Mouse (Mus musculus) neural tube, embryonic 14.5 days (tissue): ENCODE measurements around the gene Olfr1395. TPM values are rescaled to one million over a fixed set of nuclear protein-coding genes. Genes with fewer than 3 reads are reported as not detected.

ENCODE experiments used
- ATAC-seq: fragments of 200-750 bp; cut with Nextera tagmentation; 2 replicates; pipeline ENCODE4 v1.8.0; 2017; ENCODE audit warnings: low read depth, mild to moderate bottlenecking, moderate TSS enrichment, moderate library complexity
- H3K27ac ChIP-seq: fragments of 300-500 bp; sonication (generic); 2 replicates; pipeline ENCODE4 v1.5.1; 2014; ENCODE audit warnings: low read depth, mild to moderate bottlenecking, control low read depth, low read length, moderate library complexity, mixed read lengths
- H3K27me3 ChIP-seq: fragments of 300-500 bp; sonication (generic); 2 replicates; pipeline ENCODE4 v1.6.1; 2014; ENCODE audit warnings: low read length; ENCODE audit not compliant: control insufficient read depth, insufficient read depth
- H3K36me3 ChIP-seq: fragments of 300-500 bp; sonication (generic); 2 replicates; pipeline ENCODE4 v1.6.1; 2014; ENCODE audit warnings: low read length, mixed read lengths; ENCODE audit not compliant: control insufficient read depth, insufficient read depth
- H3K4me1 ChIP-seq: fragments of 300-500 bp; sonication (generic); 2 replicates; pipeline ENCODE4 v1.6.1; 2014; ENCODE audit warnings: low read length; ENCODE audit not compliant: control insufficient read depth, insufficient read depth
- H3K4me2 ChIP-seq: fragments of 300-500 bp; sonication (generic); 2 replicates; pipeline ENCODE4 v1.6.1; 2014; ENCODE audit warnings: mild to moderate bottlenecking, low read depth, low read length, control low read depth
- H3K4me3 ChIP-seq: fragments of 300-500 bp; sonication (generic); 2 replicates; pipeline ENCODE4 v1.5.1; 2014; ENCODE audit warnings: low read depth, low read length, control low read depth, mixed read lengths
- H3K9ac ChIP-seq: fragments of 300-500 bp; sonication (generic); replicated peaks from 2 replicates; pipeline ENCODE4 v1.6.1; 2014; ENCODE audit warnings: low read depth, mild to moderate bottlenecking, control low read depth, low read length, mixed read lengths
- H3K9me3 ChIP-seq: fragments of 300-500 bp; sonication (generic); 2 replicates; pipeline ENCODE4 v1.6.1; 2016; ENCODE audit warnings: low read length; ENCODE audit not compliant: control insufficient read depth
- WGBS: fragments of 180-500 bp; shearing (Covaris S2); extraction: QIAGEN DNeasy Blood & Tissue Kit; methylation state at CpG from one replicate; pipeline ENCODE4 v1.1.7; 2014; 5-methylcytosine and 5-hydroxymethylcytosine counted together
- polyA plus RNA-seq: library from polyadenylated mRNA; unstranded; fragments of >200 nt; fragmentation: Nextera tagmentation; extraction: Ambion mirVana; gene quantifications from 2 replicates; pipeline ENCODE4 v1.2.1, GENCODE M21; 2014

Gene Olfr1395
- polyA plus RNA-seq = not detected in 2 replicates

GRCm38 (mm10) chr11:49141974-49142373, at the start of gene Olfr1395:
TSS of gene Olfr1395 (plus strand) at chr11:49142274.
- H3K4me2 ChIP-seq = no peak within 1 kb of the TSS

GRCm38 (mm10) chr11:49092786-49093185, 49.3 kb upstream of the Olfr1395 start:
- Histone ChIP-seq H3K9ac (no peak overlapping the region), H3K4me1 (no peaks in the 10 kb centered on the region), H3K27me3 (no peaks in the 10 kb centered on the region), H3K4me2 (no peak overlapping the region), H3K9me3 (no peaks in the 10 kb centered on the region), H3K4me3 (no peak overlapping the region), H3K36me3 (no peaks in the 10 kb centered on the region), H3K27ac (no peak overlapping the region)
- ATAC-seq = no peak
- WGBS = 93% methylated on average over 2 of the region's 2 CpGs

More at GRCm38 (mm10) chr11:49141974-49142373, at the start of gene Olfr1395:
- no peaks in the 10 kb centered on the region for H3K36me3 ChIP-seq
- no peak within 1 kb of the TSS for H3K4me3 ChIP-seq
- H3K27me3 ChIP-seq = no peaks in the 10 kb centered on the region
- 93% methylated on average over 6 of the region's 6 CpGs for WGBS
- H3K4me1 ChIP-seq = no peaks in the 10 kb centered on the region
- no peaks in the 10 kb centered on the region for H3K9me3 ChIP-seq
- no peak within 1 kb of the TSS for H3K27ac ChIP-seq
- ATAC-seq = no peak
- H3K9ac ChIP-seq = no peak within 1 kb of the TSS

- ATAC-seq = no peak
- Histone ChIP-seq H3K4me1 (no peaks in the 10 kb centered on the region), H3K4me2 (no peak overlapping the region), H3K9ac (no peak overlapping the region), H3K27me3 (no peaks in the 10 kb centered on the region), H3K4me3 (no peak overlapping the region), H3K9me3 (no peaks in the 10 kb centered on the region), H3K27ac (no peak overlapping the region), H3K36me3 (no peaks in the 10 kb centered on the region)
- 87% methylated on average over 6 of the region's 6 CpGs for WGBS
Observed at GRCm38 (mm10) chr11:49093861-49094660, 48.0 kb upstream of the Olfr1395 start.

GRCm38 (mm10) chr11:49095367-49095766, 46.7 kb upstream of the Olfr1395 start:
- Histone ChIP-seq H3K4me3 (no peak overlapping the region), H3K9me3 (no peaks in the 10 kb centered on the region), H3K9ac (no peak overlapping the region), H3K27me3 (no peaks in the 10 kb centered on the region), H3K4me2 (no peak overlapping the region), H3K27ac (no peak overlapping the region), H3K4me1 (no peaks in the 10 kb centered on the region), H3K36me3 (no peaks in the 10 kb centered on the region)
- 89% methylated on average over 4 of the region's 4 CpGs for WGBS
- no peak for ATAC-seq

- Histone ChIP-seq H3K27ac (no peak overlapping the region), H3K4me1 (no peaks in the 10 kb centered on the region), H3K9ac (no peak overlapping the region), H3K9me3 (no peaks in the 10 kb centered on the region), H3K27me3 (no peaks in the 10 kb centered on the region), H3K4me3 (no peak overlapping the region), H3K36me3 (no peaks in the 10 kb centered on the region), H3K4me2 (no peak overlapping the region)
- no peak for ATAC-seq
- WGBS = 90% methylated on average over 3 of the region's 3 CpGs
Observed at GRCm38 (mm10) chr11:49100409-49100808, 41.7 kb upstream of the Olfr1395 start.

- no peak overlapping the region for H3K9ac ChIP-seq
- no peak overlapping the region for H3K4me3 ChIP-seq
- no peak for ATAC-seq
- H3K36me3 ChIP-seq = no peaks in the 10 kb centered on the region
- no peak overlapping the region for H3K27ac ChIP-seq
- no peaks in the 10 kb centered on the region for H3K9me3 ChIP-seq
- H3K27me3 ChIP-seq = no peaks in the 10 kb centered on the region
- 64% methylated on average over 5 of the region's 5 CpGs for WGBS
- H3K4me1 ChIP-seq = no peaks in the 10 kb centered on the region
- H3K4me2 ChIP-seq = no peak overlapping the region
Observed at GRCm38 (mm10) chr11:49101500-49101899, 40.6 kb upstream of the Olfr1395 start.

- Histone ChIP-seq H3K4me2 (no peak overlapping the region), H3K36me3 (no peaks in the 10 kb centered on the region), H3K9me3 (no peaks in the 10 kb centered on the region), H3K9ac (no peak overlapping the region), H3K27ac (no peak overlapping the region), H3K27me3 (no peaks in the 10 kb centered on the region), H3K4me3 (no peak overlapping the region), H3K4me1 (no peaks in the 10 kb centered on the region)
- peak; percentile 88 for ATAC-seq
- WGBS = 23% methylated on average over 8 of the region's 8 CpGs
Observed at GRCm38 (mm10) chr11:49103047-49103693, 38.9 kb upstream of the Olfr1395 start.

- H3K9me3 ChIP-seq = no peaks in the 10 kb centered on the region
- H3K4me3 ChIP-seq = no peak overlapping the region
- WGBS = 63% methylated on average over 1 of the region's 1 CpGs
- no peaks in the 10 kb centered on the region for H3K27me3 ChIP-seq
- H3K36me3 ChIP-seq = no peaks in the 10 kb centered on the region
- no peak for ATAC-seq
- H3K4me1 ChIP-seq = no peaks in the 10 kb centered on the region
- H3K27ac ChIP-seq = no peak overlapping the region
- H3K4me2 ChIP-seq = no peak overlapping the region
- H3K9ac ChIP-seq = no peak overlapping the region
Observed at GRCm38 (mm10) chr11:49105752-49106151, 36.3 kb upstream of the Olfr1395 start.
